Mouse (Mus musculus) hindbrain, embryonic 14.5 days (tissue): ENCODE measurements at regions not wholly inside any gene's neighbourhood (a gene's known extent, or its start where the extent isn't known, plus 50 kb on each side); places are given as distances from the start of the nearest gene placed in this dataset.
A peak's percentile ranks its signal among the peaks of the same experiment; 100 is the strongest.

ENCODE experiments used
- ATAC-seq: fragments of 200-750 bp; cut with Nextera tagmentation; 2 replicates; pipeline ENCODE4 v1.8.0; 2017; ENCODE audit warnings: moderate number of reproducible peaks, mild to moderate bottlenecking, moderate TSS enrichment, moderate library complexity; ENCODE audit not compliant: low FRiP score
- DNase-seq: peaks from one replicate; pipeline ENCODE4 v3.0.0-alpha.2; 2015; ENCODE audit warnings: low spot score
- H3K27ac ChIP-seq: fragments of 300-500 bp; sonication (generic); 2 replicates; pipeline ENCODE4 v1.5.1; 2014; ENCODE audit warnings: mild to moderate bottlenecking, moderate library complexity
- H3K27me3 ChIP-seq: fragments of 300-500 bp; sonication (generic); 2 replicates; pipeline ENCODE4 v1.6.1; 2014; ENCODE audit warnings: mild to moderate bottlenecking, low read length, mixed read lengths; ENCODE audit not compliant: control insufficient read depth, insufficient read depth
- H3K36me3 ChIP-seq: fragments of 300-500 bp; sonication (generic); replicated peaks from 2 replicates; pipeline ENCODE4 v1.6.1; 2014; ENCODE audit not compliant: control insufficient read depth, insufficient read depth
- H3K4me1 ChIP-seq: fragments of 300-500 bp; sonication (generic); replicated peaks from 2 replicates; pipeline ENCODE4 v1.6.1; 2014; ENCODE audit warnings: antibody characterized with exemption, low read length, mixed read lengths; ENCODE audit not compliant: control insufficient read depth, insufficient read depth
- H3K4me2 ChIP-seq: fragments of 300-500 bp; sonication (generic); replicated peaks from 2 replicates; pipeline ENCODE4 v1.6.1; 2014; ENCODE audit warnings: mild to moderate bottlenecking, moderate library complexity
- H3K4me3 ChIP-seq: fragments of 300-500 bp; sonication (generic); replicated peaks from 2 replicates; pipeline ENCODE4 v1.5.1; 2014; ENCODE audit warnings: mild to moderate bottlenecking, low read length
- H3K9ac ChIP-seq: fragments of 300-500 bp; sonication (generic); 2 replicates; pipeline ENCODE4 v1.6.1; 2014
- H3K9me3 ChIP-seq: fragments of 300-500 bp; sonication (generic); 2 replicates; pipeline ENCODE4 v1.6.1; 2016; ENCODE audit warnings: low read length; ENCODE audit not compliant: control insufficient read depth
- WGBS: fragments of 180-500 bp; shearing (Covaris S2); extraction: QIAGEN DNeasy Blood & Tissue Kit; methylation state at CpG from one replicate; pipeline ENCODE4 v1.1.7; 2014; 5-methylcytosine and 5-hydroxymethylcytosine counted together

DNA sequence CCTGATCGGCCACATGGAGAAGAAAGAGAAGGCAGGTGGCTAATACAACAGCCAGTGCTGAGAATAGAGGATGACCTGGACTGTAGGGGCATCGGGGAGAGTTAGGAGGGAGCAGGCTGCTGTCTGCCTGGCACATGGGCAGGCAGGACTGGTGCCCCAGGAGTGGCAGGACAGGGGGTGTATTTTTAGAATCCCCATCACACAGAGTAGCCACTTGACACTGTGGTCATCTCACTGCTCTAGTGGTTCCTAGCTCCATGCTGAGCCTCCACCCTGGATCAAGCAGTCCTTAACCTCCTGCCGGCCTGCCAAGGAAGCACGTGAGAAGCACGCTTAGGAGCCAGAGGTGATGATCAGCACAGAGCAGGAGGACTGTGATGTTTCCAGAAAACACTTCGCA is 119.7 kb downstream of the Sec61b start:
- Histone ChIP-seq H3K27me3 (no peaks in the 10 kb centered on the region), H3K4me3 (no peak overlapping the region), H3K9me3 (0 out of 2 replicates have a peak, but pooled peaks cover 5% of the 10 kb centered on the region), H3K9ac (no peak overlapping the region), H3K36me3 (no peaks in the 10 kb centered on the region), H3K4me2 (no peak overlapping the region), H3K4me1 (no peaks in the 10 kb centered on the region), H3K27ac (no peak overlapping the region)
- DNase-seq (no peak), ATAC-seq (no peak)
- WGBS, result 64% methylated on average over 6 of the region's 6 CpGs

DNA sequence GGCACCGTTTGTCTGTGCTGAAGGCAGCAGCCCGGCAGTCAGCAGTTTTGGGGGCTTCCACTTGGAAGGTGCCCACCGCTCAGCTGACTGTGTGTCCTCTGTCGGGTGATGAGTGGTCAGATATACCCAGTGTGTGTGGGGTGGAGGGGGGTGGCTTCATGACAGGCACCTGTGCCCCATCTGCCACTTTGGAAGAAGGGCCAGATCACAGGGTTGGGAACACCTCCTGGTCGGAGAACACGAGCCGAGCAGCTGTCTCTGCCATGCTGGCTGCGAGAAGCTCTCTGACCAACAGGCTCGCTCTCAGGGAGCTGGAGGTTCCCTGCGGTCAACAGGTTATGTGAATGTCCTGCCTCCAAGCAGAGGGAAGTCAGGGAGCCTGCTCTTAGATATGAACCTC is 121.4 kb downstream of the Sec61b start:
- Histone ChIP-seq H3K36me3 (no peaks in the 10 kb centered on the region), H3K27ac (no peak overlapping the region), H3K4me2 (no peak overlapping the region), H3K9me3 (no peaks in the 10 kb centered on the region), H3K9ac (no peak overlapping the region), H3K27me3 (no peaks in the 10 kb centered on the region), H3K4me3 (no peak overlapping the region), H3K4me1 (no peaks in the 10 kb centered on the region)
- WGBS, result 84% methylated on average over 10 of the region's 10 CpGs
- ATAC-seq (no peak), DNase-seq (no peak)

- WGBS, result 49% methylated on average over 7 of the region's 7 CpGs
- Histone ChIP-seq H3K9me3 (no peaks in the 10 kb centered on the region), H3K4me2 (no peak overlapping the region), H3K36me3 (no peaks in the 10 kb centered on the region), H3K4me1 (no peaks in the 10 kb centered on the region), H3K4me3 (no peak overlapping the region), H3K9ac (no peak overlapping the region), H3K27me3 (no peaks in the 10 kb centered on the region), H3K27ac (no peak overlapping the region)
- no peak for ATAC-seq
- DNase-seq, result no peak
Measured at GRCm38 (mm10) chr4:47597586-47597985, 123.1 kb downstream of the Sec61b start.

- H3K9ac ChIP-seq, result no peak overlapping the region
- no peak for ATAC-seq
- no peaks in the 10 kb centered on the region for H3K9me3 ChIP-seq
- no peaks in the 10 kb centered on the region for H3K36me3 ChIP-seq
- H3K4me1 ChIP-seq, result no peaks in the 10 kb centered on the region
- H3K4me2 ChIP-seq, result no peak overlapping the region
- H3K27ac ChIP-seq, result no peak overlapping the region
- 54% methylated on average over 2 of the region's 2 CpGs for WGBS
- no peaks in the 10 kb centered on the region for H3K27me3 ChIP-seq
- DNase-seq, result no peak
- H3K4me3 ChIP-seq, result no peak overlapping the region
Measured at GRCm38 (mm10) chr4:47598216-47598615, 123.8 kb downstream of the Sec61b start.

DNA sequence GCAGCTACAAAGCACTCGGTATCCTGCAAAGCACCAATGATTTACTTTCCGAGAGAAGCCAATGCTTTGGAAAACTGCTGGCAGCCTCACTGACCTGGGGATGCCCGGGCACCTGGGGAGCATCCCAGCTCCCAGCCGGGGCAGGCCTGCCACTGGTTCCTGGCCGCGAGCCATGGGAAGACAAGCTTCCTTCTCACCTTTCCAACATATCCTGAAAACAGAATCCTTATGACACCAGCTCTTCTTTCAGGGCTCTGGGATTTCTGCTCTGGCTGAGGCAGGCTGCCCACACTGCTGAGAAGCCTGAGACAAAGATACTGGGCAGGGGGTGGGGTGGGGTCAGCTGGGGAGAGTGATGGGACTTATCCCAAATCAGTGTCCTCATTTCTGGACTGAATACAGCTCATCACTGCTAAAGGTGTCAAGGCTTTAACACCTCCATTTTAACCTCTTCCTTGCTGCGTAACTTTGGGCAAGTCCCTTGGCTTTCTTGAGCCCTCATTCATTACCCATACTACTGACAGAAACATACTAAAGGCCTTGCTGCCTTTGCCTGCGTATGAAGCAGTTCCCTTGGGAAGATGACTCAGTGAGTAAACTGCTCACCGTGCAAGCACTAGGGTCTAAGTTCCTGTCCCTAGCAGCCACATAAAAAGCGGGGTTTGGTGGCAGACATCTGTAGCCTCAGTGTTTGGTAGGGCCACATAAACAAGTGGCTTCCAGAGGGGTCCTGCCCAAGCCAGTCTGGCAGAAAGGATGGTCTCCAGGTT is 127.0 kb downstream of the Sec61b start:
- Histone ChIP-seq H3K4me1 (no peaks in the 10 kb centered on the region), H3K9me3 (no peaks in the 10 kb centered on the region), H3K9ac (no peak overlapping the region), H3K27ac (no peak overlapping the region), H3K4me2 (no peak overlapping the region), H3K36me3 (no peaks in the 10 kb centered on the region), H3K4me3 (no peak overlapping the region), H3K27me3 (no peaks in the 10 kb centered on the region)
- ATAC-seq (no peak), DNase-seq (no peak)
- WGBS, result 83% methylated on average over 10 of the region's 10 CpGs

DNA sequence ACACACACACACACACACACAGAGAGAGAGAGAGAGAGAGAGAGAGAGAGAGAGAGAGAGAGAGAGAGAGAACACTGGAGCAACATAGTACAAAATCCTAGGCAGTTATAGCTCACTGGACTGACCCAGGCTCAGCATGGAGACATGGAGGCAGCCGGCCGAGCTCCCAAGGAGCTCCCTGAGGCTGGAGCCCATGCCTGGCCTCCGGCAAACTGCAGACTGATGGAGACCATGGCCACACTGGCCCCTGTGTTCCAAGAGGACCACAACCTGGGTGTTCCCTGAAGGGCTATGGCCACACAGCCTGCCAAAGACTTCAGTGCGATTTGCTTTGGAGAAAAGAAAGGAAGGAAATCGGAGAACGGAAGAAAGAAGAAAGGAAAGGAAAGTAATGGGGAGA is 128.9 kb downstream of the Sec61b start:
- no peaks in the 10 kb centered on the region for H3K4me1 ChIP-seq
- H3K4me2 ChIP-seq, result peak overlapping the region; percentile 34
- no peak overlapping the region for H3K9ac ChIP-seq
- 68% methylated on average over 6 of the region's 6 CpGs for WGBS
- no peaks in the 10 kb centered on the region for H3K27me3 ChIP-seq
- no peak overlapping the region for H3K4me3 ChIP-seq
- DNase-seq, result no peak
- no peaks in the 10 kb centered on the region for H3K9me3 ChIP-seq
- no peak for ATAC-seq
- H3K36me3 ChIP-seq, result no peaks in the 10 kb centered on the region
- no peak overlapping the region for H3K27ac ChIP-seq

DNA sequence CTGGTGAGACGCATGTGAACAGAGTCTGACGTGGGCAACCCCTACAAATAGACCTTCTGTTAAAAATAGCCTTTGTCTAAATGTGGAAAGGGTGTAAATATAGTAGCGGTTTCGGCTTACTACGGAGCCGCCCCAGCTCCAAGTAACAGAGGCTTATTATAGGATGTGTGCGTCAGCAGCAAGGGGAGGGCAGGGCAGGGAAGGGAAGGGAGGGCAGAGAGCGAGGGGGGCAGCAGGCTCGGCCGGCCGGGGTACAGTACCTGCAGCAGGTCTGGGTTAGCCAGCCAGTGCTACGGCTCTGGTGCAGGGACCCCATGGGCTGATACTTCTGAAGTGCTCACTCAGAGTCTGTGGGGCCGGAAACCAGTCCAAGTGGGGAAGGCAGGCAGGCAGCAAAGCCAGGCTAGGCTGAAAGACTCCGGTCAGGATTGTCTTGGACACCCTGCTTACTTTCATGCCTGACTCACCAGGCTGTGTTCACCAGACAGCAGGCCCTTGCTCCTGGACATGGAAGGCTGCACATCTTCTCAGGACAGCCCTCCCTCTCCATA is 129.5 kb downstream of the Sec61b start:
- DNase-seq (no peak), ATAC-seq (peak; percentile 17; the same call in 1 of the 2 replicates)
- H3K27ac ChIP-seq, result no peak overlapping the region
- 0 out of 2 replicates have a peak, but pooled peaks cover 5% of the 10 kb centered on the region for H3K4me1 ChIP-seq
- H3K27me3 ChIP-seq, result no peaks in the 10 kb centered on the region
- WGBS, result 44% methylated on average over 14 of the region's 14 CpGs
- H3K9ac ChIP-seq, result peak overlapping the region; percentile 0; the same call in 1 of the 2 replicates
- H3K9me3 ChIP-seq, result no peaks in the 10 kb centered on the region
- H3K36me3 ChIP-seq, result no peaks in the 10 kb centered on the region
- no peak overlapping the region for H3K4me3 ChIP-seq
- peak overlapping the region; percentile 34 for H3K4me2 ChIP-seq

DNA sequence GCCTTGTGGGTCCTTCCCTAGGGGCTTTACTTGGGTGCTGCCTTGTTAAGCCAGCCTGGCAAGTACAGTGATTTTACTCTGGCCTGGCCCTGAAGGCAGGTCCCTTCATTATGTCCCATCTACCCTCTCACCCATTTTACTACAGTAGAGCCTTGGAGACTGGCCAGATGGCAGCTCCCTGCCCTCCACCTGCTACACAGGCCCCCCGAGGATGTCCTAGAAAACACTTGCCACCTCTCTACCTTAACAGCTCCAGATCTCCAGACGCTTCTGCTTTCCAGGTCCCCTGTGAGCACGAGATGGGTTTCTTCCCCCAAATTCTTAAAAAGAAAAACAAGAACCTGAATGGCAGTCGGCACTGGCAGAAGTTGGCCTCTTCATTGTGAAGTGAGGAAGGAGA is 131.2 kb downstream of the Sec61b start:
- Histone ChIP-seq H3K4me3 (no peak overlapping the region), H3K4me1 (0 out of 2 replicates have a peak, but pooled peaks cover 6% of the 10 kb centered on the region), H3K27ac (no peak overlapping the region), H3K9ac (no peak overlapping the region), H3K9me3 (no peaks in the 10 kb centered on the region), H3K27me3 (no peaks in the 10 kb centered on the region), H3K36me3 (no peaks in the 10 kb centered on the region), H3K4me2 (no peak overlapping the region)
- ATAC-seq, result no peak
- 87% methylated on average over 4 of the region's 4 CpGs for WGBS
- DNase-seq, result no peak

GRCm38 (mm10) chr4:47608673-47609072 is 134.2 kb downstream of the Sec61b start:
- ATAC-seq, result no peak
- peak; percentile 62 for DNase-seq
- H3K27me3 ChIP-seq, result no peaks in the 10 kb centered on the region

More at GRCm38 (mm10) chr4:47608673-47609072, 134.2 kb downstream of the Sec61b start:
- Histone ChIP-seq H3K9ac (no peak overlapping the region), H3K4me3 (no peak overlapping the region), H3K36me3 (no peaks in the 10 kb centered on the region), H3K27ac (no peak overlapping the region), H3K9me3 (no peaks in the 10 kb centered on the region), H3K4me1 (0 out of 2 replicates have a peak, but pooled peaks cover 6% of the 10 kb centered on the region), H3K4me2 (no peak overlapping the region)
- 24% methylated on average over 5 of the region's 5 CpGs for WGBS
